ENCODE assay signal across 25 mouse cellular contexts in genomic region chr14:103101171-103101570, GRCm38 (mm10). TPM values are rescaled to one million over a fixed set of nuclear protein-coding genes. Genes with fewer than 3 reads are reported as not detected.
DNase-seq lines count a peak whose midpoint lies in the region; ATAC-seq lines count a peak whose summit lies in the region.
"Had no signal": no experiment of that assay in that cellular context is flagged by ENCODE, and none has a peak within 500 bp of the region (broad histone marks: within the 10 kb centered on the region; RNA-seq: fewer than 3 reads in every experiment).

No protein-coding gene starts in this region.

- 0 out of 2 replicates have a peak overlapping the region, but pooled peaks have one; percentile 34 for H3K27ac ChIP-seq in kidney, embryonic 16.5 days (ENCODE audit: low read length)
- H3K27ac ChIP-seq: embryonic facial prominence, embryonic 13.5 days; forebrain, embryonic 13.5 days; heart, embryonic 10.5 days; hindbrain, embryonic 13.5 days; hindbrain, postnatal 0 days had no signal

- intact Hi-C loops in heart, postnatal 14 days (cut with DNase I) = no loop called here

- no peak overlapping the region for H3K9ac ChIP-seq in kidney, embryonic 16.5 days (replicated peaks; ENCODE audit: low read length)
- H3K9ac ChIP-seq: embryonic facial prominence, embryonic 13.5 days; forebrain, embryonic 13.5 days; forebrain, postnatal 0 days; hindbrain, embryonic 13.5 days had no signal

- H3K9me3 ChIP-seq in kidney, embryonic 16.5 days (ENCODE audit: low read length) = no peaks in the 10 kb centered on the region
- H3K9me3 ChIP-seq: embryonic facial prominence, embryonic 13.5 days; forebrain, embryonic 13.5 days; heart, embryonic 10.5 days; hindbrain, embryonic 13.5 days had no signal

- H3K4me1 ChIP-seq in kidney, embryonic 16.5 days (ENCODE audit: insufficient read depth, low read length) = peaks cover 22% of the 10 kb centered on the region

- no peak overlapping the region for H3K4me2 ChIP-seq in kidney, embryonic 16.5 days (replicated peaks; ENCODE audit: low read depth, low read length)
- H3K4me2 ChIP-seq: embryonic facial prominence, embryonic 13.5 days; forebrain, embryonic 13.5 days; hindbrain, embryonic 13.5 days had no signal

- ATAC-seq in kidney, embryonic 16.5 days (ENCODE audit: low FRiP score, low TSS enrichment) = no peak
- ATAC-seq: forebrain, embryonic 13.5 days; forebrain, postnatal 0 days; hindbrain, postnatal 0 days had no signal

- 62% methylated on average over 3 of the region's 3 CpGs for WGBS in kidney, embryonic 16.5 days

- H3K36me3 ChIP-seq in kidney, embryonic 16.5 days (ENCODE audit: insufficient read depth, low read length) = no peaks in the 10 kb centered on the region
- H3K36me3 ChIP-seq: heart, embryonic 10.5 days; hindbrain, embryonic 13.5 days had no signal

- DNase-seq in adrenal gland, adult 2 months = peak; percentile 18
- no peak for DNase-seq in adrenal gland, postnatal 10 days
- DNase-seq in heart, adult 11 months = peak; percentile 61
- DNase-seq in heart, postnatal 14 days = no peak
- DNase-seq in kidney, postnatal 10 days = no peak
- DNase-seq in retina, postnatal 1 day = peak; percentile 28
- DNase-seq in retina, embryonic 14.5 days (ENCODE audit: low spot score) = no peak
- DNase-seq: adrenal gland, postnatal 36 days; cerebellum, adult 11 months; cerebellum, adult 8-10 months; cerebellum, postnatal 25 days; forebrain, postnatal 0 days; gastrocnemius, postnatal 36 days; heart, adult 18-20 months; heart, postnatal 10 days had no signal

- H3K27me3 ChIP-seq in kidney, embryonic 16.5 days (ENCODE audit: insufficient read depth, low read length) = no peaks in the 10 kb centered on the region
- H3K27me3 ChIP-seq: embryonic facial prominence, embryonic 13.5 days; forebrain, embryonic 13.5 days; hindbrain, embryonic 13.5 days had no signal

- no peak overlapping the region for H3K4me3 ChIP-seq in kidney, embryonic 16.5 days (ENCODE audit: low read length)
- H3K4me3 ChIP-seq: embryonic facial prominence, embryonic 13.5 days; forebrain, embryonic 13.5 days; heart, embryonic 10.5 days; hindbrain, embryonic 13.5 days had no signal

RNA-seq across cellular contexts. Expression of gene Fbxl3, which starts 1.8 kb away (rescaled TPM):
- total RNA-seq in adrenal gland, adult 2 months (2021) = 10 to 100 TPM; 71.4 to 82.8 TPM
- 40.0 and 45.1 TPM in 2 replicates for polyA plus RNA-seq in adrenal gland, adult 2 months (2012; rRNA removed)
- 10 to 100 TPM; 66.4 to 75.9 TPM for total RNA-seq in adrenal gland, postnatal 10 days (2021)
- 10 to 100 TPM; 53.9 to 60.1 TPM for total RNA-seq in heart, postnatal 14 days (2021)
- 22.0 and 23.5 TPM in 2 replicates for polyA plus RNA-seq in kidney, embryonic 16.5 days (2015; fragmentation: Nextera tagmentation; extraction: Ambion mirVana)

RNA-seq across cellular contexts. Expression of gene Cln5, which starts 31.2 kb away (rescaled TPM):
- total RNA-seq in adrenal gland, adult 2 months (2021) = 10 to 100 TPM; 33.0 to 35.2 TPM
- polyA plus RNA-seq in adrenal gland, adult 2 months (2012; rRNA removed) = 38.2 and 38.7 TPM in 2 replicates
- total RNA-seq in adrenal gland, postnatal 10 days (2021) = 10 to 100 TPM; 20.6 to 20.8 TPM
- 10 to 100 TPM; 16.4 to 17.9 TPM for total RNA-seq in heart, postnatal 14 days (2021)
- polyA plus RNA-seq in kidney, embryonic 16.5 days (2015; fragmentation: Nextera tagmentation; extraction: Ambion mirVana) = 36.7 and 38.1 TPM in 2 replicates

RNA-seq across cellular contexts. Expression of gene Acod1, which starts 54.4 kb away (rescaled TPM):
- total RNA-seq in adrenal gland, adult 2 months (2021) = not detected
- polyA plus RNA-seq in adrenal gland, adult 2 months (2012; rRNA removed) = 0.06 TPM in 1 of 2 replicates, not detected in the other
- not detected for total RNA-seq in adrenal gland, postnatal 10 days (2021)
- total RNA-seq in heart, postnatal 14 days (2021) = under 1 TPM in 1 of 2 experiments, not detected in 1; 0.10 TPM
- not detected in 2 replicates for polyA plus RNA-seq in kidney, embryonic 16.5 days (2015; fragmentation: Nextera tagmentation; extraction: Ambion mirVana)
- total RNA-seq: adrenal gland, postnatal 36 days; forebrain, postnatal 0 days; gastrocnemius, adult 8-10 months; gastrocnemius, postnatal 36 days; heart, adult 18-20 months; heart, postnatal 10 days; hindbrain, postnatal 0 days; MEL had no signal
- polyA plus RNA-seq: C2C12; embryonic facial prominence, embryonic 13.5 days; forebrain, embryonic 13.5 days; forebrain, postnatal 0 days; heart, embryonic 14.5 days; hindbrain, embryonic 13.5 days; hindbrain, postnatal 0 days had no signal

Comparison
In these comparisons a context has a peak if more than half of its experiments do, and no peak if none do; other contexts are left out.
1. DNase-seq: peak in adrenal gland, adult 2 months (single experiment), heart, adult 11 months (single experiment) and retina, postnatal 1 day (single experiment); none in adrenal gland, postnatal 10 days (single experiment), heart, postnatal 14 days (0 of 2), kidney, postnatal 10 days (single experiment) and retina, embryonic 14.5 days (single experiment).